In the genomic region with DNA sequence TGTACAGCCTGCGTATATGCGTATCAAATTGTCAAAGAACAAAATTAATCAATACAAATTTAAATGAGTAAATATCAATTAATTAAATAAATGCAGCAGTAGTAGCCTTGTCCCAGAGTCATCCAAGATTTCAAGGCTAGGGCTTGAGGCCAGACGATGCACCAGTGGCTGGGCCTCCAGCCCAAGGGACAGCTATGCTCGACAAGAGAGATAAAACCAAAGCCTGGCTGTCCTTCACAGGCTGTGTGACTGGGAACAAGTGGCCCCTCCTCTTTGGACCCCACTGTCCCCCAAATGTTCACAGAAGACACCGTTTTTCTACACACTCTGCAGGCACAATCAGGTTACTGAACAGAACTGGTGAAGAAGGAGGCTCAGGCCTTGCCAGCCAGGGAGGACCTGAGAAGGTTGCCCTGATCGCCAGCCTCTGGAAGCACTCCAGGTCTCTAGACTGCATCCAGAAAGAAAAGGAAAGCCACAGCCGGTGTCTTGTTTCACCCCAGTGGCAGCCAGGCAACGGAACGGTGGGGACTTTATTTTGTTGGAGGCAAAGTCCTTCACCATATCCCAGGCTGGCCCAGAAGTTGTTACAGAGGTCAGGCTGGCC, we compare ENCODE assay signal across 8 mouse cellular contexts. TPM values are rescaled to one million over a fixed set of nuclear protein-coding genes. Genes with fewer than 3 reads are reported as not detected.
DNase-seq lines count a peak whose midpoint lies in the region; ATAC-seq and TF ChIP-seq lines count a peak whose summit lies in the region.

No protein-coding gene starts in this region.

- H3K27me3 ChIP-seq in heart, embryonic 15.5 days, result no peaks in the 10 kb centered on the region
- no peaks in the 10 kb centered on the region for H3K27me3 ChIP-seq in small intestine, adult 2 months (ENCODE audit: control insufficient read depth, insufficient read depth, low read length)
- no peaks in the 10 kb centered on the region for H3K27me3 ChIP-seq in forebrain, embryonic 14.5 days (replicated peaks; ENCODE audit: control insufficient read depth, insufficient read depth, low read length)

- DNase-seq in layer of hippocampus, adult 2 months (ENCODE audit: low spot score in 2 of 2), result no peak
- no peak for DNase-seq in layer of hippocampus, postnatal 36 days
- DNase-seq in brain, embryonic 14.5 days (ENCODE audit: low read depth), result peak; percentile 59
- peak; percentile 63 to 80 for DNase-seq in kidney, postnatal 36 days
- DNase-seq in spleen, adult 18-20 months, result no peak
- no peak for DNase-seq in forebrain, embryonic 14.5 days (ENCODE audit: low spot score)

- no peaks in the 10 kb centered on the region for H3K9me3 ChIP-seq in heart, embryonic 15.5 days (replicated peaks)
- no peaks in the 10 kb centered on the region for H3K9me3 ChIP-seq in forebrain, embryonic 14.5 days (replicated peaks; ENCODE audit: control insufficient read depth, low read length)

- no peak overlapping the region; the same call in 1 of the 2 replicates for H3K4me2 ChIP-seq in heart, embryonic 15.5 days
- H3K4me2 ChIP-seq in forebrain, embryonic 14.5 days (ENCODE audit: low read length), result no peak overlapping the region

- WGBS in heart, embryonic 15.5 days, result 29% methylated on average over 9 of the region's 9 CpGs
- WGBS in small intestine, adult 2 months, result 42% methylated on average over 9 of the region's 9 CpGs
- WGBS in forebrain, embryonic 14.5 days, result 51% methylated on average over 9 of the region's 9 CpGs

- no peak for ATAC-seq in heart, embryonic 15.5 days (replicated peaks; ENCODE audit: insufficient number of reproducible peaks, insufficient read depth, low FRiP score, low read depth)
- ATAC-seq in forebrain, embryonic 14.5 days, result no peak

- no peak overlapping the region for H3K4me3 ChIP-seq in layer of hippocampus, adult 2 months
- no peak overlapping the region for H3K4me3 ChIP-seq in heart, embryonic 15.5 days
- H3K4me3 ChIP-seq in small intestine, adult 2 months (ENCODE audit: low read depth, low read length), result no peak overlapping the region
- no peak overlapping the region for H3K4me3 ChIP-seq in forebrain, embryonic 14.5 days (ENCODE audit: low read depth, low read length)

- H3K36me3 ChIP-seq in heart, embryonic 15.5 days, result no peaks in the 10 kb centered on the region
- H3K36me3 ChIP-seq in small intestine, adult 2 months (ENCODE audit: control insufficient read depth, insufficient read depth, low read length), result no peaks in the 10 kb centered on the region
- H3K36me3 ChIP-seq in forebrain, embryonic 14.5 days (ENCODE audit: control insufficient read depth, insufficient read depth, low read length), result no peaks in the 10 kb centered on the region

- H3K4me1 ChIP-seq in heart, embryonic 15.5 days (replicated peaks), result peaks cover 79% of the 10 kb centered on the region
- peaks cover 47% of the 10 kb centered on the region for H3K4me1 ChIP-seq in small intestine, adult 2 months (ENCODE audit: control insufficient read depth, insufficient read depth, insufficient read length, low read length)
- H3K4me1 ChIP-seq in forebrain, embryonic 14.5 days (ENCODE audit: control insufficient read depth, insufficient read depth, low read length), result peaks cover 30% of the 10 kb centered on the region

- TF ChIP-seq CTCF in layer of hippocampus, adult 2 months (conservative IDR thresholded peaks at IDR 0.05), result no peak
- no peak for TF ChIP-seq CTCF in brain, embryonic 14.5 days (IDR thresholded peaks at IDR 0.05; ENCODE audit: borderline replicate concordance, extremely low read depth, insufficient read depth, insufficient read length)
- no peak for TF ChIP-seq CTCF in small intestine, adult 2 months (IDR thresholded peaks at IDR 0.05; ENCODE audit: extremely low read depth, insufficient read length, insufficient replicate concordance, low read depth, low read length)

- H3K27ac ChIP-seq in layer of hippocampus, adult 2 months, result peak overlapping the region; percentile 65
- H3K27ac ChIP-seq in heart, embryonic 15.5 days, result peak overlapping the region; percentile 59
- peak overlapping the region; percentile 61 for H3K27ac ChIP-seq in small intestine, adult 2 months (ENCODE audit: insufficient read depth, low read depth, low read length)
- no peak overlapping the region for H3K27ac ChIP-seq in forebrain, embryonic 14.5 days (ENCODE audit: low read depth, low read length)

- no peak overlapping the region for H3K9ac ChIP-seq in heart, embryonic 15.5 days
- H3K9ac ChIP-seq in forebrain, embryonic 14.5 days (ENCODE audit: low read length), result no peak overlapping the region

- no peak for TF ChIP-seq POLR2A in brain, embryonic 14.5 days (IDR thresholded peaks at IDR 0.05; ENCODE audit: borderline replicate concordance, extremely low read depth, insufficient read depth, insufficient read length, poor library complexity, severe bottlenecking)
- TF ChIP-seq POLR2A in small intestine, adult 2 months (IDR thresholded peaks at IDR 0.05; ENCODE audit: low read depth, low read length), result no peak

RNA-seq across cellular contexts. Expression of gene Bahcc1, which starts 12.7 kb away (rescaled TPM):
- total RNA-seq in layer of hippocampus, adult 2 months (2021), result 10 to 100 TPM; 19.9 to 20.7 TPM
- 10 to 100 TPM; 19.6 to 20.0 TPM for total RNA-seq in layer of hippocampus, postnatal 36 days (2021)
- polyA plus RNA-seq in brain, embryonic 14.5 days (2012; rRNA removed), result 29.0 and 47.0 TPM in 2 replicates
- polyA plus RNA-seq in heart, embryonic 15.5 days (2015; fragmentation: Nextera tagmentation; extraction: Ambion mirVana), result 4.2 and 5.7 TPM in 2 replicates
- 7.0 and 15.4 TPM in 2 replicates for polyA plus RNA-seq in small intestine, adult 2 months (2012; rRNA removed)
- polyA plus RNA-seq in forebrain, embryonic 14.5 days (2014; fragmentation: Nextera tagmentation; extraction: Ambion mirVana), result 12.6 and 14.5 TPM in 2 replicates

Comparison
In these comparisons a context has a peak if more than half of its experiments do, and no peak if none do; other contexts are left out.
1. DNase-seq: peak in brain, embryonic 14.5 days (single experiment) and kidney, postnatal 36 days (2 of 2); none in layer of hippocampus, adult 2 months (0 of 2), layer of hippocampus, postnatal 36 days (0 of 2), spleen, adult 18-20 months (0 of 2) and forebrain, embryonic 14.5 days (single experiment).